Mouse (Mus musculus): ENCODE measurements around the gene Herc6. TPM values are rescaled to one million over a fixed set of nuclear protein-coding genes. Genes with fewer than 3 reads are reported as not detected.

Herc6 gene
- polyA plus RNA-seq, 1 experiment from 2014 or later, result 4.1 TPM

- 1% methylated on average over 52 of the region's 52 CpGs for WGBS
- Histone ChIP-seq H3K27ac (replicated peaks) (peak within 1 kb of the TSS; percentile 99), H3K9ac (peak within 1 kb of the TSS; percentile 90)
Observed at GRCm38 (mm10) chr6:57691467-57692261, 110.9 kb downstream of the Herc6 start, which contains the start of gene Pyurf. Pyurf (minus strand) TSS chr6:57692078.

GRCm38 (mm10) chr6:57693116-57693515 is 112.3 kb downstream of the Herc6 start:
- H3K27me3 ChIP-seq (replicated peaks), result no peaks in the 10 kb centered on the region
- no peak overlapping the region for H3K4me3 ChIP-seq
- 80% methylated on average over 3 of the region's 3 CpGs for WGBS
- peaks cover 16% of the 10 kb centered on the region for H3K36me3 ChIP-seq
- peaks cover 13% of the 10 kb centered on the region for H3K4me1 ChIP-seq
- H3K9ac ChIP-seq, result no peak overlapping the region
- no peak overlapping the region for H3K4me2 ChIP-seq
- no peak overlapping the region for H3K27ac ChIP-seq (replicated peaks)
- no peaks in the 10 kb centered on the region for H3K9me3 ChIP-seq
- no peak for ATAC-seq (ENCODE audit: extremely low read depth, insufficient number of reproducible peaks, low FRiP score, low TSS enrichment)

More at GRCm38 (mm10) chr6:57691467-57692261, 110.9 kb downstream of the Herc6 start, which contains the start of gene Pyurf:
- peak within 1 kb of the TSS; percentile 80 for H3K4me2 ChIP-seq
- H3K27me3 ChIP-seq (replicated peaks), result no peaks in the 10 kb centered on the region
- H3K9me3 ChIP-seq, result no peaks in the 10 kb centered on the region
- peaks cover 31% of the 10 kb centered on the region for H3K36me3 ChIP-seq
- H3K4me1 ChIP-seq, result peaks cover 13% of the 10 kb centered on the region
- peak; percentile 93 for ATAC-seq (ENCODE audit: extremely low read depth, insufficient number of reproducible peaks, low FRiP score, low TSS enrichment)
- peak within 1 kb of the TSS; percentile 83 for H3K4me3 ChIP-seq

- no peaks in the 10 kb centered on the region for H3K9me3 ChIP-seq
- H3K4me3 ChIP-seq, result peak overlapping the region; percentile 87; the same call in 1 of the 2 replicates
- no peaks in the 10 kb centered on the region for H3K36me3 ChIP-seq
- peak overlapping the region; percentile 82 for H3K4me2 ChIP-seq
- peaks cover 13% of the 10 kb centered on the region for H3K4me1 ChIP-seq
- 0 out of 2 replicates have a peak overlapping the region, but pooled peaks have one; percentile 25 for H3K9ac ChIP-seq
- 64% methylated on average over 4 of the region's 4 CpGs for WGBS
- ATAC-seq (ENCODE audit: extremely low read depth, insufficient number of reproducible peaks, low FRiP score, low TSS enrichment), result no peak
- H3K27ac ChIP-seq (replicated peaks), result no peak overlapping the region
- no peaks in the 10 kb centered on the region for H3K27me3 ChIP-seq (replicated peaks)
Observed at GRCm38 (mm10) chr6:57701686-57702085, 120.9 kb downstream of the Herc6 start.

- 0 out of 2 replicates have a peak, but pooled peaks have one; percentile 0 for ATAC-seq (ENCODE audit: extremely low read depth, insufficient number of reproducible peaks, low FRiP score, low TSS enrichment)
- H3K27me3 ChIP-seq (replicated peaks), result no peaks in the 10 kb centered on the region
- H3K36me3 ChIP-seq, result no peaks in the 10 kb centered on the region
- peak within 1 kb of the TSS; percentile 82 for H3K4me2 ChIP-seq
- peak within 1 kb of the TSS; percentile 98 for H3K27ac ChIP-seq (replicated peaks)
- H3K4me1 ChIP-seq, result peaks cover 13% of the 10 kb centered on the region
- peak within 1 kb of the TSS; percentile 94 for H3K9ac ChIP-seq
- H3K9me3 ChIP-seq, result no peaks in the 10 kb centered on the region
- H3K4me3 ChIP-seq, result peak within 1 kb of the TSS; percentile 87
- WGBS, result 0% methylated on average over 10 of the region's 10 CpGs
Observed at GRCm38 (mm10) chr6:57702376-57702742, 121.6 kb downstream of the Herc6 start, which contains the start of gene Lancl2. Lancl2 (plus strand) TSS chr6:57702540.

GRCm38 (mm10) chr6:57702743-57703499 is 122.1 kb downstream of the Herc6 start:
- H3K4me2 ChIP-seq, result peak overlapping the region; percentile 82
- H3K4me3 ChIP-seq, result peak overlapping the region; percentile 87
- no peaks in the 10 kb centered on the region for H3K27me3 ChIP-seq (replicated peaks)
- H3K27ac ChIP-seq (replicated peaks), result peak overlapping the region; percentile 98
- peaks cover 13% of the 10 kb centered on the region for H3K4me1 ChIP-seq
- no peaks in the 10 kb centered on the region for H3K9me3 ChIP-seq
- H3K36me3 ChIP-seq, result no peaks in the 10 kb centered on the region
- ATAC-seq (ENCODE audit: extremely low read depth, insufficient number of reproducible peaks, low FRiP score, low TSS enrichment), result peak; percentile 99
- H3K9ac ChIP-seq, result peak overlapping the region; percentile 94
- under 1% methylated on average over 58 of the region's 59 CpGs for WGBS

DNA sequence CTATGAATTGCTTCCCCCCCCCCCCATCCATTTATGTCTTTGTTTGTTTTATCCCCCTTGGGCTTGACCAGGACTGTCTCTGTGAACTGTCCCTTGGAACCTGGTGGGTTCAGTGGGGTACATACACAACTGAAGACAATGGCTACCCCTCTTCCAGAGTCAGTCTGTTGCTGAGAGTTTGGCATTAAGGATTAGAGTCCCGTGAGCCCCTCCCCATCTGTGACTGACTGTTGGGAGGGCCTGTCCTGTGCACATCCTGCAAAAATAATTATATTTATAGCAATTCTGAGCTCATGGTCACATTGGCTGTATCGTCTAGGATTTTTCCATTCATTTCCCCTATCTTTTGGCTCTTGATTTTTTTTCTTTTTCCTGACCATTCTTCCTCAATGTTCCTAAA is 122.9 kb downstream of the Herc6 start:
- WGBS, result 13% methylated on average over 2 of the region's 2 CpGs
- Histone ChIP-seq H3K9me3 (no peaks in the 10 kb centered on the region), H3K4me3 (peak overlapping the region; percentile 87), H3K4me1 (peaks cover 13% of the 10 kb centered on the region), H3K27ac (replicated peaks) (peak overlapping the region; percentile 98), H3K4me2 (peak overlapping the region; percentile 82), H3K9ac (peak overlapping the region; percentile 94), H3K27me3 (replicated peaks) (no peaks in the 10 kb centered on the region), H3K36me3 (no peaks in the 10 kb centered on the region)
- no peak for ATAC-seq (ENCODE audit: extremely low read depth, insufficient number of reproducible peaks, low FRiP score, low TSS enrichment)

- no peak overlapping the region for H3K4me3 ChIP-seq
- 95% methylated on average over 1 of the region's 1 CpGs for WGBS
- no peak overlapping the region for H3K4me2 ChIP-seq
- H3K27me3 ChIP-seq (replicated peaks), result no peaks in the 10 kb centered on the region
- H3K9ac ChIP-seq, result no peak overlapping the region
- peaks cover 11% of the 10 kb centered on the region for H3K4me1 ChIP-seq
- H3K36me3 ChIP-seq, result no peaks in the 10 kb centered on the region
- H3K9me3 ChIP-seq, result no peaks in the 10 kb centered on the region
- H3K27ac ChIP-seq (replicated peaks), result no peak overlapping the region
- ATAC-seq (ENCODE audit: extremely low read depth, insufficient number of reproducible peaks, low FRiP score, low TSS enrichment), result no peak
Observed at GRCm38 (mm10) chr6:57706721-57707120, 125.9 kb downstream of the Herc6 start.

GRCm38 (mm10) chr6:57711726-57712125 is 130.9 kb downstream of the Herc6 start:
- peaks cover 16% of the 10 kb centered on the region for H3K36me3 ChIP-seq
- H3K4me3 ChIP-seq, result no peak overlapping the region
- H3K9ac ChIP-seq, result no peak overlapping the region
- no peak for ATAC-seq (ENCODE audit: extremely low read depth, insufficient number of reproducible peaks, low FRiP score, low TSS enrichment)
- H3K4me1 ChIP-seq, result no peaks in the 10 kb centered on the region
- H3K27ac ChIP-seq (replicated peaks), result no peak overlapping the region
- no peaks in the 10 kb centered on the region for H3K27me3 ChIP-seq (replicated peaks)
- no peak overlapping the region for H3K4me2 ChIP-seq
- H3K9me3 ChIP-seq, result no peaks in the 10 kb centered on the region
- 24% methylated on average over 1 of the region's 1 CpGs for WGBS

Other genes with a start within 250 kb of the Herc6 start
- gene Vmn1r17, start 217.3 kb upstream of the Herc6 start, polyA plus RNA-seq (2015; fragmentation: Nextera tagmentation; extraction: Ambion mirVana), result not detected in 2 replicates
- not detected in 2 replicates for gene Vmn1r18, start 185.2 kb upstream of the Herc6 start, polyA plus RNA-seq (2015; fragmentation: Nextera tagmentation; extraction: Ambion mirVana)
- not detected in 2 replicates for gene Vmn1r19, start 177.2 kb upstream of the Herc6 start, polyA plus RNA-seq (2015; fragmentation: Nextera tagmentation; extraction: Ambion mirVana)
- gene Vmn1r20, start 152.1 kb upstream of the Herc6 start, polyA plus RNA-seq (2015; fragmentation: Nextera tagmentation; extraction: Ambion mirVana), result not detected in 2 replicates
- gene Ppm1k, start 45.5 kb upstream of the Herc6 start, polyA plus RNA-seq (2015; fragmentation: Nextera tagmentation; extraction: Ambion mirVana), result 10.5 and 11.0 TPM in 2 replicates
- 25.2 and 28.0 TPM in 2 replicates for gene Pyurf, start 111.1 kb downstream of the Herc6 start, polyA plus RNA-seq (2015; fragmentation: Nextera tagmentation; extraction: Ambion mirVana)
- 16.9 and 19.4 TPM in 2 replicates for gene Lancl2, start 121.5 kb downstream of the Herc6 start, polyA plus RNA-seq (2015; fragmentation: Nextera tagmentation; extraction: Ambion mirVana)
- 30.3 and 31.7 TPM in 2 replicates for gene Vopp1, start 244.2 kb downstream of the Herc6 start, polyA plus RNA-seq (2015; fragmentation: Nextera tagmentation; extraction: Ambion mirVana)